Mouse (Mus musculus) brain, adult 2 months (tissue): ENCODE measurements around the gene Frmd4b.

Experiments used
- DNase-seq: peaks from one replicate; pipeline ENCODE4 v3.0.0; 2011; ENCODE audit warnings: low read depth, low spot score

The Frmd4b gene

GRCm38 (mm10) chr6:97478981-97479860 is 138.1 kb downstream of the Frmd4b start:
- no peak for DNase-seq

- DNase-seq: no peak
These were observed 143.7 kb downstream of the Frmd4b start for GRCm38 (mm10) chr6:97473672-97474071.

- DNase-seq: peak; percentile 55
These were observed 144.3 kb downstream of the Frmd4b start for GRCm38 (mm10) chr6:97472873-97473550.

GRCm38 (mm10) chr6:97463898-97464524 is 153.3 kb downstream of the Frmd4b start:
- no peak for DNase-seq

GRCm38 (mm10) chr6:97462421-97462820 is 154.9 kb downstream of the Frmd4b start:
- peak; percentile 37 for DNase-seq

- DNase-seq: no peak
These were observed 158.2 kb downstream of the Frmd4b start for GRCm38 (mm10) chr6:97459112-97459511.

GRCm38 (mm10) chr6:97458358-97458757 is 159.0 kb downstream of the Frmd4b start:
- no peak for DNase-seq

- peak; percentile 43 for DNase-seq
These were observed 159.4 kb downstream of the Frmd4b start for GRCm38 (mm10) chr6:97457954-97458353.

GRCm38 (mm10) chr6:97457210-97457609 is 160.1 kb downstream of the Frmd4b start:
- DNase-seq: peak; percentile 61

- no peak for DNase-seq
These were observed 165.1 kb downstream of the Frmd4b start for GRCm38 (mm10) chr6:97452223-97452622.

GRCm38 (mm10) chr6:97449806-97450205 is 167.5 kb downstream of the Frmd4b start:
- DNase-seq: peak; percentile 29

GRCm38 (mm10) chr6:97447020-97447419 is 170.3 kb downstream of the Frmd4b start:
- no peak for DNase-seq

GRCm38 (mm10) chr6:97444145-97444544 is 173.2 kb downstream of the Frmd4b start:
- DNase-seq: no peak

- DNase-seq: no peak
These were observed 173.8 kb downstream of the Frmd4b start for GRCm38 (mm10) chr6:97443522-97443921.

- peak; percentile 39 for DNase-seq
These were observed 176.0 kb downstream of the Frmd4b start for GRCm38 (mm10) chr6:97441357-97441756.

- no peak for DNase-seq
These were observed 178.3 kb downstream of the Frmd4b start for GRCm38 (mm10) chr6:97438918-97439645.

- DNase-seq: peak; percentile 83
These were observed 182.6 kb downstream of the Frmd4b start for GRCm38 (mm10) chr6:97434753-97435152.

GRCm38 (mm10) chr6:97431309-97432004 is 185.9 kb downstream of the Frmd4b start:
- DNase-seq: peak; percentile 23

- DNase-seq: no peak
These were observed 186.8 kb downstream of the Frmd4b start for GRCm38 (mm10) chr6:97430519-97430918.

GRCm38 (mm10) chr6:97429688-97430343 is 187.5 kb downstream of the Frmd4b start:
- no peak for DNase-seq
